Mouse (Mus musculus) MEL (cell line): ENCODE measurements around the gene Eif1ad.

Source experiments
- BHLHE40 ChIP-seq: IDR thresholded peaks from 2 replicates; pipeline ENCODE4 v1.6.1; 2012; ENCODE audit warnings: low read depth, mild to moderate bottlenecking, inconsistent platforms, low read length, improper control_type of control experiment, borderline replicate concordance
- CTCF ChIP-seq, 3 experiments: IDR thresholded peaks in 2 of 3; conservative IDR thresholded peaks in 1 of 3; 2 replicates each; pipeline ENCODE4 v1.5.1; 2011 to 2012; ENCODE audit warnings: low read length in 3 of 3, low read depth in 2 of 3, mild to moderate bottlenecking in 2 of 3, improper control_type of control experiment in 1 of 3, inconsistent platforms in 1 of 3, mixed read lengths in 1 of 3, moderate library complexity in 1 of 3; ENCODE audit not compliant: control insufficient read depth in 1 of 3, insufficient read depth in 1 of 3, poor library complexity in 1 of 3, severe bottlenecking in 1 of 3
- ELF1 ChIP-seq: IDR thresholded peaks from 2 replicates; pipeline ENCODE4 v1.6.1; 2014; ENCODE audit warnings: low read depth, mild to moderate bottlenecking, inconsistent platforms, low read length, improper control_type of control experiment, moderate library complexity
- EP300 ChIP-seq, 2 experiments: IDR thresholded peaks; 2 replicates each; pipeline ENCODE4 v1.6.1; 2011; ENCODE audit warnings: improper control_type of control experiment in 2 of 2, low read length in 2 of 2, low read depth in 1 of 2, mild to moderate bottlenecking in 1 of 2
- ETS1 ChIP-seq: IDR thresholded peaks from 2 replicates; pipeline ENCODE4 v1.6.1; 2012; ENCODE audit warnings: low read depth, mild to moderate bottlenecking, inconsistent platforms, low read length, improper control_type of control experiment, moderate library complexity
- POLR2A ChIP-seq, 2 experiments: IDR thresholded peaks; 2 replicates each; pipeline ENCODE4 v1.6.1; 2011 to 2012; ENCODE audit warnings: low read length in 2 of 2, mild to moderate bottlenecking in 2 of 2, control low read depth in 1 of 2, improper control_type of control experiment in 1 of 2, low read depth in 1 of 2, moderate library complexity in 1 of 2; ENCODE audit not compliant: control insufficient read depth in 1 of 2, insufficient read depth in 1 of 2, poor library complexity in 1 of 2
- USF2 ChIP-seq, 2 experiments: IDR thresholded peaks; 2 replicates each; pipeline ENCODE4 v1.6.1; 2011 to 2012; ENCODE audit warnings: improper control_type of control experiment in 2 of 2, low read length in 2 of 2, borderline replicate concordance in 1 of 2, inconsistent platforms in 1 of 2, low read depth in 1 of 2, mild to moderate bottlenecking in 1 of 2; ENCODE audit not compliant: insufficient read depth in 1 of 2
- ZC3H11A ChIP-seq: IDR thresholded peaks from 2 replicates; pipeline ENCODE4 v1.6.1; 2012; ENCODE audit warnings: low read depth, mild to moderate bottlenecking, inconsistent platforms, low read length, improper control_type of control experiment

DNA sequence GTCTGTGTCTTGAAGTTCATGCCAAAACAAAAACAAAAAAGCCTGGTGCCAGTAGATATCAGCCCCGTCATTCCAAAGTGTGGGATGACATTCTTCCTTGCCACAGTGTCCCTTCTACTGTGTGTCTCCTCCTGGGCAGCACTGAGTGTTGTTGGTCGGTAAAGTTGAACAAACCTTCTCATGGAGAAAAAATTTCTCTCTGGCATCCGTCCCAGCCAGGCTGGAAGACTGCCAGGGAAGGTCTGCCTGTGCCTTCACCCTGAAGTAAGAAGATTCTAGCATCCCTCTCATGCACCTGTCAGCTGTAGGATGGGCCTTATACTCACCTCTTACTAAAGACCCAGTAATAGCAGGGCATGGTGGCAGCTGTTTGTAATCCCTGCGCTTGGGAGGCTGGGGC is 26.4 kb downstream of the Eif1ad start:
- TF ChIP-seq CTCF (IDR thresholded peaks at IDR 0.05 in 2 of 3, conservative IDR thresholded peaks at IDR 0.05 in 1 of 3; ENCODE audit: control insufficient read depth in 1 of 3, insufficient read depth in 1 of 3, low read depth in 2 of 3, low read length in 3 of 3, poor library complexity in 1 of 3, severe bottlenecking in 1 of 3) (no peak), USF2 (IDR thresholded peaks at IDR 0.05; ENCODE audit: borderline replicate concordance in 1 of 2, insufficient read depth in 1 of 2, low read depth in 1 of 2, low read length in 2 of 2) (no peak), POLR2A (IDR thresholded peaks at IDR 0.05; ENCODE audit: control insufficient read depth in 1 of 2, insufficient read depth in 1 of 2, low read depth in 1 of 2, low read length in 2 of 2, poor library complexity in 1 of 2) (no peak), EP300 (IDR thresholded peaks at IDR 0.05; ENCODE audit: low read depth in 1 of 2, low read length in 2 of 2) (no peak), ETS1 (no peak), BHLHE40 (no peak), ELF1 (no peak), ZC3H11A (no peak)
